Mouse (Mus musculus): Measurements from ENCODE around the gene Xpr1. TPM values are rescaled to one million over a fixed set of nuclear protein-coding genes. Genes with fewer than 3 reads are reported as not detected.
A peak's percentile ranks its signal among the peaks of the same experiment; 100 is the strongest.

Xpr1 gene
- polyA plus RNA-seq (2014; fragmentation: Nextera tagmentation; extraction: Ambion mirVana): 61.3 and 83.0 TPM in 2 replicates

DNA sequence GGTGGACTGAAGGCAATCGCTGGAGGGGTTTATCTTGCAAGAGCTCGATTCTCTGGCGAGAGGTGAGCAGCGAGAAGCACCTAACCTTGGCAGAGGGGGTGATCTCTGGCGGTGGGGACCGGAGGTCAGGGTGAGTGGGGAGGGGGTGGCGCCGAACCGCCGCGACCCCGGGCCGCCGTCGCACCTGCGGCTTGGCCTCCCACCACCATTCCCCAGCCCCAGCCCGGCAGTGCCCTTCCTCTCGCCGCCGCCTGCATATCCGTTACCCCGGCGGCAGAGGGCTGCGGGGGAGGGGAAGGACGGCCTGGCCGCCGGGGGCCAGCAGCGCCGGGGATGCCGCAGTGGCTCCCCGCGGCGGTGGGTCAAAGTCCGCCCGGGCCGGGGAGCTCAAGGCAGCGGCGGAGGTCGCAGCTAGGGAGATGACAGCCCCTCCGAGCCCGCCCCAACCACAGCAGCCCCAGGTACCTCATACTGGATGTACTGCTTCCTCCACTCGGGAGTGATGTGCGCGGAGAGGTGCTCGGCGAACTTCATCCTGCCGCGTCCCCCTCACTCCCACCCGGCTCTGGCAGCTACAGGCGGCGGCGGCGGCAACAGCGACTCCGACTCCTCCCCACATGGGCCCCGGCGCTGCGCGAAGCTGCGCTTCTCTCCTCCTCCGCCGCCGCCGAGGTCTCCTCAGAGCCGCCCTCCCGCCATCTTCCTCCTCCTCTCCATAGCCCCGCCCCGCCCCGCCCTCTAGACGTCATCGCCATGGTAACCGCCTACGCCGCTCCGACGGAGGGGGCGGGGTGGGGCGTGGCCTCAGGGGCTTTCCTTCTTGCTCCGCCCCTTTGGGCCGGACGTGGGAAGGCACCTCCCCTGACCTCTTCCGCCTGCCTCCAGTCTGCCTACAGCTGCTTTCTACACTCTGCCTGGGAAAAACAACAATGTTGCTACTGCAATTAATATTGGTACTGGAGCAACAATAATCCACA is at the start of gene Xpr1:
Xpr1 (minus strand) TSS at position 715 of the 977 bp plus-strand sequence.
- under 1% methylated on average over 78 of the region's 82 CpGs for whole genome bisulfite sequencing

DNA sequence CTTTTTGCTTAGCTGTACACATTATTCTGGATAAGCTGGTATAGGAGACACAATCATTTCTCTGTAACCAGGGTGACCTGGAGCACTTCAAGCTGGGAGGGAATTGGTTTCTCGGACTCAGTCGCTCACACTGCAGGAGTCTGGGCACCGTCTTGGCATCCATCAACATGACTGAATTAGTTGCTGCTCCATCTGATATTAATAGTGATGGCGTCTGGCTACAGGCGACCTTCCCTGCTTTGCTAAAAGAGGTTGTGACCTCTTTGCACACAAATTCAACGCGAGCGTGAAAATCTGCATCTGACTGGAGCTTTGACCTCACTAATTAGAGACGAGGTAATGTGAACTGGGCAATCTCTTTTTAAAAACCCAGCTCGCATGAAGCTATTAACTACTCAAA is 46.2 kb upstream of the Xpr1 start:
- Histone ChIP-seq H3K9me3 (ENCODE audit: control insufficient read depth, low read length) (no peaks in the 10 kb centered on the region), H3K9ac (replicated peaks; ENCODE audit: low read length) (no peak overlapping the region), H3K4me2 (ENCODE audit: low read length) (no peak overlapping the region), H3K27me3 (ENCODE audit: control insufficient read depth, insufficient read depth, low read length) (no peaks in the 10 kb centered on the region), H3K27ac (replicated peaks; ENCODE audit: low read depth, low read length) (no peak overlapping the region), H3K36me3 (ENCODE audit: control insufficient read depth, insufficient read depth, low read length) (no peaks in the 10 kb centered on the region), H3K4me3 (replicated peaks; ENCODE audit: low read depth, low read length) (no peak overlapping the region), H3K4me1 (ENCODE audit: control insufficient read depth, insufficient read depth, low read length) (no peaks in the 10 kb centered on the region)
- WGBS: 57% methylated on average over 10 of the region's 10 CpGs
- ATAC-seq (ENCODE audit: low FRiP score, low TSS enrichment) (no peak), DNase-seq (no peak)

More for the DNA sequence above, at the start of gene Xpr1:
- peak within 1 kb of the TSS; percentile 94 for H3K9ac ChIP-seq (replicated peaks; ENCODE audit: low read length)
- peak within 1 kb of the TSS; percentile 86 for H3K4me3 ChIP-seq (replicated peaks; ENCODE audit: low read depth, low read length)
- ATAC-seq (ENCODE audit: low FRiP score, low TSS enrichment): peak; percentile 95
- H3K27me3 ChIP-seq (ENCODE audit: control insufficient read depth, insufficient read depth, low read length): no peaks in the 10 kb centered on the region
- H3K4me1 ChIP-seq (ENCODE audit: control insufficient read depth, insufficient read depth, low read length): 0 out of 2 replicates have a peak, but pooled peaks cover 3% of the 10 kb centered on the region
- no peaks in the 10 kb centered on the region for H3K36me3 ChIP-seq (ENCODE audit: control insufficient read depth, insufficient read depth, low read length)
- peak within 1 kb of the TSS; percentile 58 for H3K4me2 ChIP-seq (ENCODE audit: low read length)
- H3K9me3 ChIP-seq (ENCODE audit: control insufficient read depth, low read length): no peaks in the 10 kb centered on the region
- DNase-seq: peak; percentile 99
- H3K27ac ChIP-seq (replicated peaks; ENCODE audit: low read depth, low read length): peak within 1 kb of the TSS; percentile 94

DNA sequence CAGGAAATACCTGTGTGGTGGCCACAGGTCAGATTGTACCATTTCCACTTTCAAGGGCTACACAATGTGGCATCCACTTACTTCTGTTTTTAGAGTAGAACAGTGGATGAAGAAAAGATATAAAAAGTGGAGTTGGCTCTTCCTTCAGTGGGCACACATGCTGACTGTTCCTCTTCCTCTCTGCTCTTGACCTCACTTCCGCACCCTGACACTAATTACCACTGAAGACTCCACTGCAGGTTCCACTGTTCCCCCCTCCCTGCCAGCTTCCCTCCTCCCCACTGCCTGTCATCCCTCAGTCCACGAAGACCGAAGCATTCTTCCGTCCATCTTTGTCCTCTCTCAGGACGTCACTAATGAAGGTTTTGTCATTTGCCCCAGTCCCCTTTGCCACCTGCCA is 45.4 kb upstream of the Xpr1 start:
- H3K27me3 ChIP-seq (ENCODE audit: control insufficient read depth, insufficient read depth, low read length): no peaks in the 10 kb centered on the region
- no peaks in the 10 kb centered on the region for H3K36me3 ChIP-seq (ENCODE audit: control insufficient read depth, insufficient read depth, low read length)
- no peaks in the 10 kb centered on the region for H3K4me1 ChIP-seq (ENCODE audit: control insufficient read depth, insufficient read depth, low read length)
- no peaks in the 10 kb centered on the region for H3K9me3 ChIP-seq (ENCODE audit: control insufficient read depth, low read length)
- H3K4me2 ChIP-seq (ENCODE audit: low read length): no peak overlapping the region
- H3K9ac ChIP-seq (replicated peaks; ENCODE audit: low read length): no peak overlapping the region
- WGBS: 84% methylated on average over 5 of the region's 5 CpGs
- no peak overlapping the region for H3K4me3 ChIP-seq (replicated peaks; ENCODE audit: low read depth, low read length)
- no peak for ATAC-seq (ENCODE audit: low FRiP score, low TSS enrichment)
- H3K27ac ChIP-seq (replicated peaks; ENCODE audit: low read depth, low read length): no peak overlapping the region
- DNase-seq: no peak

DNA sequence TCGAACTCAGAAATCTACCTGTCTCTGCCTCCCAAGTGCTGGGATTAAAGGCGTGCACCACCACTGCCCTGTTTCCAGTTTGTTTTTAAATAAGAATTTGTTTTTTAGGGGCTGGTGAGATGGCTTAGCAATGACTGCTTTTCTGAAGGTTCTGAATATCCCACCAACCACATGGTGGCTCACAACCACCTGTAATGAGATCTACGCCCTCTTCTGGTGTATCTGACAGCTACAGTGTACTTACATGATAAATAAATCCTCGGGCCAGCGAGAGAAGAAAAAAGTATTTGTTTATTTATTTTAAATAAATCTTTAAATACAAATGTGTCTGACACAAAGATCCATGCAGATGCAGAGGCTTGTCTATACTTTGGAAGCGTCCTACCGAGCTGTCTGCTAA is 40.3 kb upstream of the Xpr1 start:
- H3K27ac ChIP-seq (replicated peaks; ENCODE audit: low read depth, low read length): no peak overlapping the region
- no peaks in the 10 kb centered on the region for H3K4me1 ChIP-seq (ENCODE audit: control insufficient read depth, insufficient read depth, low read length)
- DNase-seq (no peak), ATAC-seq (ENCODE audit: low FRiP score, low TSS enrichment) (no peak)
- H3K9me3 ChIP-seq (ENCODE audit: control insufficient read depth, low read length): no peaks in the 10 kb centered on the region
- no peak overlapping the region for H3K9ac ChIP-seq (replicated peaks; ENCODE audit: low read length)
- H3K4me3 ChIP-seq (replicated peaks; ENCODE audit: low read depth, low read length): no peak overlapping the region
- no peaks in the 10 kb centered on the region for H3K27me3 ChIP-seq (ENCODE audit: control insufficient read depth, insufficient read depth, low read length)
- H3K36me3 ChIP-seq (ENCODE audit: control insufficient read depth, insufficient read depth, low read length): no peaks in the 10 kb centered on the region
- 85% methylated on average over 7 of the region's 7 CpGs for WGBS
- no peak overlapping the region for H3K4me2 ChIP-seq (ENCODE audit: low read length)

DNA sequence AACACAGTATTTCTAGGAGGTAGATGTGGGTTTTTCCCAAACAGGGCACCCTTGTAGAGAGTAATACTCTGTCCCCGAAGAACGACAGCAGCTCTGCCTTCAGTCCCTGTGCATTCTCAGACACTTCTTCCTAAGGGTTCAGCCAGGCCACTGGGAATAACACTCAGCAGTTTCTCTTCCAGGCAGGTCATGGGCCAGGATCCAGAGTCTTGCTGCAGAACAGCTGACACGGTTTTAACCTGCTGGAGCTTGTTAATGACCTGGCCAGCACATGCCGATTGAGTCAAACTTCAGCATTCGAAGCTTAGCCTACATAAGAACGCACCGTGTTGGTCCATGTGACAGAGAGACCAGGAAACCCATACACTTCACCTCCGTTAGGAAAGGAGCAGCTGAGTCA is 36.0 kb upstream of the Xpr1 start:
- WGBS: 88% methylated on average over 8 of the region's 8 CpGs
- Histone ChIP-seq H3K4me1 (ENCODE audit: control insufficient read depth, insufficient read depth, low read length) (peaks cover 6% of the 10 kb centered on the region; the same call in 1 of the 2 replicates), H3K4me2 (ENCODE audit: low read length) (no peak overlapping the region), H3K9me3 (ENCODE audit: control insufficient read depth, low read length) (no peaks in the 10 kb centered on the region), H3K9ac (replicated peaks; ENCODE audit: low read length) (no peak overlapping the region), H3K4me3 (replicated peaks; ENCODE audit: low read depth, low read length) (no peak overlapping the region), H3K36me3 (ENCODE audit: control insufficient read depth, insufficient read depth, low read length) (no peaks in the 10 kb centered on the region), H3K27ac (replicated peaks; ENCODE audit: low read depth, low read length) (no peak overlapping the region), H3K27me3 (ENCODE audit: control insufficient read depth, insufficient read depth, low read length) (no peaks in the 10 kb centered on the region)
- ATAC-seq (ENCODE audit: low FRiP score, low TSS enrichment) (no peak), DNase-seq (no peak)

DNA sequence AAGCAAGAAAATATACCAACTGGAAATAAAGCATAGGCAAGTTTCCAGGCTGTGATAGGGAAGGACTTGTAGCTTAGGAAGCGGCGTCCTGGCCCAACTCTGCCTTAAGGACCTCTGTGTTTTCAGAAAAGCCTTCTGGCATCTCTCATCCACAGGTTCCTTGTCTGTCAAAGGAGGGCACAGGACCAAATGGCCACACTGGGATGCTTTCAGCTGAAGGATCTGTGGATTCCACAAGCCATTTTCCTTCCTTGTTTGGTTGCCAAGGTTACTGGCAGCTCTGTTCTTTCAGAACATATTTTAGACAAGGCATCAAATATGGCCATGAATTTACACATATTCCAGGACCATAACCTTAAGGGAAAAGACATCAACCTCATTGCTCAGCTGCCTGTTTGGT is 31.7 kb upstream of the Xpr1 start:
- Histone ChIP-seq H3K4me2 (ENCODE audit: low read length) (no peak overlapping the region), H3K4me3 (replicated peaks; ENCODE audit: low read depth, low read length) (no peak overlapping the region), H3K9ac (replicated peaks; ENCODE audit: low read length) (no peak overlapping the region), H3K4me1 (ENCODE audit: control insufficient read depth, insufficient read depth, low read length) (peaks cover 6% of the 10 kb centered on the region; the same call in 1 of the 2 replicates), H3K9me3 (ENCODE audit: control insufficient read depth, low read length) (no peaks in the 10 kb centered on the region), H3K27me3 (ENCODE audit: control insufficient read depth, insufficient read depth, low read length) (no peaks in the 10 kb centered on the region), H3K36me3 (ENCODE audit: control insufficient read depth, insufficient read depth, low read length) (no peaks in the 10 kb centered on the region), H3K27ac (replicated peaks; ENCODE audit: low read depth, low read length) (0 out of 2 replicates have a peak overlapping the region, but pooled peaks have one; percentile 28)
- peak; percentile 64 for DNase-seq
- no peak for ATAC-seq (ENCODE audit: low FRiP score, low TSS enrichment)
- 68% methylated on average over 2 of the region's 2 CpGs for WGBS

DNA sequence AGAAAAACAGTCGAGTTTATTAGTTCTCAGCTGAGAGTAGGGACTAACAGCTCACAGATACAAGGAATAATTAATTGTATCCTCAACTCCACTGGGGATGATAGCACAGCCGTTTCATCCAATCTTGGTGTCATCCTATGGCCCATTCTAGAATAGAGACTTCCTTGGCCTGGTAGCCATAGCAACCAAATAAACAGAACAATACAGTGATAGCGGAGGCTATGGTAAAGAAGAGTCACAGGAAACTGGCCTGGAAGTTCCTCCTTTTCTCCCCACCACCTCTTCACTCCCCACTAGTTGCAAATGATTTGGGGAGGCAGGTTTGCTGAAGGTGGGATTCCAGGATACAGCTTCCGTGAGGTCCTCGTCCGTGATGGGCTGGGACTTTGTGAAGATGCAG is 30.1 kb upstream of the Xpr1 start:
- Histone ChIP-seq H3K9me3 (ENCODE audit: control insufficient read depth, low read length) (no peaks in the 10 kb centered on the region), H3K27ac (replicated peaks; ENCODE audit: low read depth, low read length) (no peak overlapping the region), H3K4me2 (ENCODE audit: low read length) (no peak overlapping the region), H3K27me3 (ENCODE audit: control insufficient read depth, insufficient read depth, low read length) (no peaks in the 10 kb centered on the region), H3K36me3 (ENCODE audit: control insufficient read depth, insufficient read depth, low read length) (no peaks in the 10 kb centered on the region), H3K9ac (replicated peaks; ENCODE audit: low read length) (no peak overlapping the region), H3K4me1 (ENCODE audit: control insufficient read depth, insufficient read depth, low read length) (peaks cover 11% of the 10 kb centered on the region), H3K4me3 (replicated peaks; ENCODE audit: low read depth, low read length) (no peak overlapping the region)
- 69% methylated on average over 6 of the region's 6 CpGs for WGBS
- ATAC-seq (ENCODE audit: low FRiP score, low TSS enrichment): no peak
- DNase-seq: no peak

DNA sequence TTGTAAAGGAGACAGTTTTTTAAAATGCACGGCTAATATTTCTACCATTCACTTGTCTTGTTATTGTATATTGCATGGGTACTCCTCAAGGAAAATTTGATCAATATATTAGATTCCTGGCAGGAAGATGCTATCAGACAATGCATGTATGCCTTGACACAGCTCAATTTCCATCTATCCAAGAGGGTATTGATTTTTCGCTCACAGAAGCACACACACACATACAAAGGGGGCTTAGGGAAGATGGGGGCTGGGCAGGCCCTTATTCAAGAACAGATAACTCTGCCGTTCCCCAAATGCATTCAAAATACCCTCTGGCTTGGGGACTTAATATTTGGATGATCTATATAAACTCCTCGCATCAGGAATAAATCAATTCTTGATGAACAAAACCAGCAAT is 25.9 kb upstream of the Xpr1 start:
- WGBS: 48% methylated on average over 4 of the region's 4 CpGs
- peaks cover 26% of the 10 kb centered on the region for H3K4me1 ChIP-seq (ENCODE audit: control insufficient read depth, insufficient read depth, low read length)
- no peaks in the 10 kb centered on the region for H3K27me3 ChIP-seq (ENCODE audit: control insufficient read depth, insufficient read depth, low read length)
- no peaks in the 10 kb centered on the region for H3K9me3 ChIP-seq (ENCODE audit: control insufficient read depth, low read length)
- no peak overlapping the region for H3K9ac ChIP-seq (replicated peaks; ENCODE audit: low read length)
- no peak overlapping the region for H3K4me3 ChIP-seq (replicated peaks; ENCODE audit: low read depth, low read length)
- peak; percentile 49 for DNase-seq
- peak overlapping the region; percentile 72; the same call in 1 of the 2 replicates for H3K27ac ChIP-seq (replicated peaks; ENCODE audit: low read depth, low read length)
- ATAC-seq (ENCODE audit: low FRiP score, low TSS enrichment): no peak
- H3K36me3 ChIP-seq (ENCODE audit: control insufficient read depth, insufficient read depth, low read length): no peaks in the 10 kb centered on the region
- no peak overlapping the region for H3K4me2 ChIP-seq (ENCODE audit: low read length)
